Mouse (Mus musculus): ENCODE measurements around the gene Apod. TPM values are rescaled to one million over a fixed set of nuclear protein-coding genes. Genes with fewer than 3 reads are reported as not detected.

Gene Apod
- polyA plus RNA-seq, 1 experiment from 2014 or later, result 96.7 TPM

DNA sequence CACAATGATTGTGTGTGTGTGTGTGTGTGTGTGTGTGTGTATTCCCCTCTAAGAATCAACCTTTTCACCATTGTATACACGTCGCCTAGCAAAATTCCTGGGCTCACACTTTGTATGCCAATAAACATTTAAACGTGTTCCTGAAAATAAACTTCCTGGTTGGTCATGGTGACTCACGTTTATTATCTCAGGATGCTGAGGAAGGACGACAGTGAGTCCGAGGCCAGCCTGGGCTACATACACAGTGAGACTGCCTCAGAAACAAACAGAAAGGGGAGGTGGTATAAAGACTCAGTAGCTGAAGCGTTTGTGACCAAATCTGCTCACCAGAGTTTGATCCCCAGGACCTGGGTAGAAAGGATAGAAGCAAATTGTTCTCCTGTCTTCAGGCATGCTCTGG lies 67.2 kb downstream of the Apod start:
- no peaks in the 10 kb centered on the region for H3K27me3 ChIP-seq
- WGBS, result 76% methylated on average over 7 of the region's 7 CpGs
- H3K4me2 ChIP-seq (replicated peaks), result no peak overlapping the region
- no peak overlapping the region for H3K27ac ChIP-seq (replicated peaks)
- no peak overlapping the region for H3K9ac ChIP-seq
- no peaks in the 10 kb centered on the region for H3K4me1 ChIP-seq
- no peak overlapping the region for H3K4me3 ChIP-seq (replicated peaks)
- peaks cover 5% of the 10 kb centered on the region; the same call in 1 of the 2 replicates for H3K36me3 ChIP-seq
- ATAC-seq (ENCODE audit: insufficient number of reproducible peaks, low FRiP score, low TSS enrichment, low read depth), result no peak
- no peaks in the 10 kb centered on the region for H3K9me3 ChIP-seq (replicated peaks)

Small RNAs within 50 kb of the gene (microRNA-seq; reads per million reads assigned to microRNA genes)
- not detected for gene Gm27415 (ENCODE audit: borderline number of aligned reads)

Other genes with a start within 250 kb of the Apod start
- gene Xxylt1, start 233.4 kb downstream of the Apod start, polyA plus RNA-seq (2015; fragmentation: Nextera tagmentation; extraction: Ambion mirVana), result 18.3 and 18.7 TPM in 2 replicates
- gene Acap2, start 113.6 kb downstream of the Apod start, polyA plus RNA-seq (2015; fragmentation: Nextera tagmentation; extraction: Ambion mirVana), result 24.0 and 25.3 TPM in 2 replicates
- gene Ppp1r2, start 39.5 kb downstream of the Apod start, polyA plus RNA-seq (2015; fragmentation: Nextera tagmentation; extraction: Ambion mirVana), result 90.6 and 92.1 TPM in 2 replicates
- 41.7 and 42.5 TPM in 2 replicates for gene Bdh1, start 107.5 kb upstream of the Apod start, polyA plus RNA-seq (2015; fragmentation: Nextera tagmentation; extraction: Ambion mirVana)